Mouse (Mus musculus) heart, postnatal 4 days (tissue): Measurements from ENCODE around the gene Gm7029. TPM values are rescaled to one million over a fixed set of nuclear protein-coding genes. Genes with fewer than 3 reads are reported as not detected.
"Not testable (repeated sequence)": the region's sequence is repeated elsewhere in the genome, so short reads cannot be mapped to it uniquely, and the experiment has no call there.

Source experiments
- DNase-seq: peaks from one replicate; pipeline ENCODE4 v3.0.0; 2021
- total RNA-seq, 2 experiments: library from RNA; stranded (reverse); gene quantifications; 2 replicates each; pipeline ENCODE4 v1.2.3; 2021

Gm7029 gene
- not detected for total RNA-seq

DNA sequence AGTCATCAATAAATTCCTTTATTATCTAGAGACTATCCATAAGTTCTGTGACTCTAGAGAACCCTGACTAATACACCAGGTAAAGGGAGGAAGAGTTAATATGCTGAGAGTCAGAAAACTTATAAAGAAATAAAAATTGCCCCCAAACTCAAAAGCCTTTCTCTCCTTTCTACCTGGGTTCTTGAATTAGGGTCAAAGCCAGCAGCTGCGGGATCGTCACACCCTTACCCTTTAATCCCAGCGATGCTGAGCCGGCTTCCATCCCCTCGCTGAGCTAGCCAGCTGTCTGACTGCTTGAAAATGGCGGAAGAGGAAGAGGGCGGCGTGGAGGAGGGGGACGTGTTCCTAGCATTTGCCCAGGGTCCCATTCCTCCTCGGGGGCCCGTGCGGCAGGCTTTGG, at the start of gene Gm7029:
Gene Gm7029, plus strand, starts transcription at position 301 of the 400 bp plus-strand sequence.
- DNase-seq: not testable (repeated sequence)

GRCm38 (mm10) chr17:33824084-33824996, 49.3 kb upstream of the Gm7029 start, which contains the start of the genes Rps28 and Ndufa7:
Gene Rps28 (minus strand): TSS chr17:33824562.
Gene Ndufa7 (plus strand): TSS chr17:33824572.
- DNase-seq: peak; percentile 99

- DNase-seq: not testable (repeated sequence)
Observed at GRCm38 (mm10) chr17:33824997-33825330, 48.7 kb upstream of the Gm7029 start.

DNA sequence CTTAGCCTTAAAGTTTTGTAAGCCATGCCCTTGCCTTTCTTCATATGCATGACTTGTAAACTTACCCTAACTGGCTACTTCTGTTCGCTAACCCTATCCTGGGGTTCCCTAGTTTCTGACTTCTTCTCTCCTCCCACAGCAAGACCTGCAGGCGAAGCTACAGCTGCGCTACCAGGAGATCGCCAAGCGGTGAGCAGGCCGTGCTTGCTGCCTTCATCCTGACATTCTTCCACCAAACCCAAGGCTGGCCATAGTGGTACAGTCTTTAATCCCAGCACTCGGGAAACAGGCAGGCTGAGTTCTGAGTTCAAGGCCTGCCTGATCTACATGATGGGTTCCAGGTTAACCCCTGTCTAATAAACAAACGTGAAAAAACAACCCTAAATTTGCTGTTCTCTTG, 48.2 kb upstream of the Gm7029 start:
- DNase-seq: no peak

- DNase-seq: peak; percentile 87
Observed at GRCm38 (mm10) chr17:33826850-33827249, 46.8 kb upstream of the Gm7029 start.

DNA sequence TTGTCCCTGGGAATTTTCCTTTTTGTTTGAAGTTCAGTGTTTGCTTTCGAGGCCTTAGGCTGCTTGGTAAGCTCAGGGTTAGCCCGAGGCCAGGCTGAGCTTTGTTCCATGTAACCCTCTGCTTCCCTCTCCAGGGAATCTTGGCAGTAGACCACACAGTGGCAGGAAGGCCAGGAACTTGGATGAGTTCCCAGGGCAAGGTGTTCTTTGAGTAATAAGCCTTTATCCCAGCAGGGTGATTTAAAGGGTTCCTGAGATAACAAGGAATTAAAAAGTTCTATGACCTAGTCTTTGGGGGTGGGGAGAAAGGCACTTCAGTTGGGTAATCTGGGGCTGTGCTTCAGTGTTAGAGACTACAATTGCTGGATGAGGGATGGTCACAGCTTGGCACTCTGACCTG, 44.7 kb upstream of the Gm7029 start:
- DNase-seq: peak; percentile 86

GRCm38 (mm10) chr17:33829561-33829960, 44.1 kb upstream of the Gm7029 start:
- DNase-seq: no peak

DNA sequence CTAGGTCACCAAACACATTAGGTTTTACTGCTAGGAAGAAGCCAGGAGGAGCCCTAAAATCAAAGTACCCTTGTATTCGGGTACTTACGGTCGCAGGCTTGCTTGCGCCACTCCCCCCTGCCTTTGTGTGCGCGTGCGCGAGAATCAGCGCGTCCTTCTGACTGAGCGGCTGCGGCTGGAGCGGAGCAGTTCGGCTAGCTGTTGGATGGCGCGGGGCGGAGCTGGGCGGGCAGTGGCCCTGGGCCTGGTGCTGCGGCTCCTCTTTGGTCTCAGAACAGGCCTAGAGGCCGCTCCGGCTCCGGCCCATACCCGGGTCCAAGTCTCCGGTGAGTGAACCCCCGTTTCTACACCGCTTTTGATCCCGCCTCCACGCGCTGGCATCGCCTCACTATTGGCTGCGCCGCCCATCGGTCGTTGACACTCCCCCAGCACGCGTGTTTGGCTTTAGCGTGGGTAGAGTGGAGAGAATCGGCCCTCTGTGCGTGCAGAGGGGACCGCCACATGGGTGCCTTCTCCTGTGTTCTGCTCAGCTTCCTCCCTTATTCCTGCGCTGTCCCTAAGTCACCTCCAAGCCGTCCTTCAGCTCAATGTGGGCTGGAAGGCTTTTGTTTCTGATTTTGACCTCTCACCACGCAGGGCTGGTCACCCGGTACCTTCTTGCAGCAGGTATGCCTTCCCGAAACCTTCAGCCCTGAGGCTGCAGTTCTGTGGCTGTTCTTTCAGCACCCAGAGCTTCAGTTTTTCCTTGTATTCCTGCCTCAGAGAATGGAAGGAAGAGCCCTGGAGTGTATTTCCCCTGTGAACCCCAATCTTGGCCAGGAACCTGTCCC, 30.5 kb upstream of the Gm7029 start, which contains the start of gene Cd320:
Gene Cd320, plus strand, starts transcription at position 126 of the 830 bp plus-strand sequence.
- DNase-seq: peak; percentile 91

DNA sequence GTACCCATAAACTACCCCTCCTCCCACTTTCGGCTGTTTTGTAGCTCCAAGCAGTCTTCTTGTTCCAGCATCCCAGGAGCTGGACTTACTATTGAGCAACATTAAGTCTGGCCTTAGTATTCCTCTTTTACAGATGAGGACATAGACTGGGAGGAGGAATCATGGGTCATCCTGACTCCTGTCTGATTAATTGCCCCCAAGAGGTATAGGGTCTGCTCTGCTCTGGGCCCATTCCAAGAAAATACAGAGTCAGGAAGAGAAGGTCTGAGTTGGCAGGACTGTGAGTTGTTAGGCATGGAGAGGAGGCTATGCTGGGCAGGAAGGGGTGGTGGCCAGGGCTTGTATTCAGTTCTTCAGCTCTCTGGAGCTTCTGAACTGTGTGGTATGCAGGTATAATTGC, 29.4 kb upstream of the Gm7029 start:
- no peak for DNase-seq

- DNase-seq: no peak
Observed at GRCm38 (mm10) chr17:33848139-33848538, 25.5 kb upstream of the Gm7029 start.

DNA sequence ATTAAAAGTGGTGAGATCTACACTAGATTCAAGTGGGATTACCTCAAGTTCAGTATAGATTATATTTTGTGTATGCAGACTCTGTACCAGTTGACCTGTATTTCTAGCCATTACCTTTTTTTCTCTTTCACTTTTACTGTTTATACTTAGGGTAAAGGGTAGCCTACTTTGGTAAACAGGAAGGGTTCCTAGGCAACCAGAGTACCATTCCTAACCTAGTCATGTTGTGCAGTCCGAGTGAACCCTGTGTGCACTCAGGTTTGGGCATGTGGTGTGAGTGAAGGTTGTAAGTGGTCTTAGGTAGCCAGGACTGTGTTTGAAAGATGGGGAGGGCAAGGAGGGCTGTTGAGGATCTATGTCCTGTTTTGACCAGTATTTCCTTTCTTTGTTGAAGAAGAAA, 22.3 kb upstream of the Gm7029 start:
- DNase-seq: no peak

GRCm38 (mm10) chr17:33857816-33858215, 15.8 kb upstream of the Gm7029 start:
- DNase-seq: no peak

DNA sequence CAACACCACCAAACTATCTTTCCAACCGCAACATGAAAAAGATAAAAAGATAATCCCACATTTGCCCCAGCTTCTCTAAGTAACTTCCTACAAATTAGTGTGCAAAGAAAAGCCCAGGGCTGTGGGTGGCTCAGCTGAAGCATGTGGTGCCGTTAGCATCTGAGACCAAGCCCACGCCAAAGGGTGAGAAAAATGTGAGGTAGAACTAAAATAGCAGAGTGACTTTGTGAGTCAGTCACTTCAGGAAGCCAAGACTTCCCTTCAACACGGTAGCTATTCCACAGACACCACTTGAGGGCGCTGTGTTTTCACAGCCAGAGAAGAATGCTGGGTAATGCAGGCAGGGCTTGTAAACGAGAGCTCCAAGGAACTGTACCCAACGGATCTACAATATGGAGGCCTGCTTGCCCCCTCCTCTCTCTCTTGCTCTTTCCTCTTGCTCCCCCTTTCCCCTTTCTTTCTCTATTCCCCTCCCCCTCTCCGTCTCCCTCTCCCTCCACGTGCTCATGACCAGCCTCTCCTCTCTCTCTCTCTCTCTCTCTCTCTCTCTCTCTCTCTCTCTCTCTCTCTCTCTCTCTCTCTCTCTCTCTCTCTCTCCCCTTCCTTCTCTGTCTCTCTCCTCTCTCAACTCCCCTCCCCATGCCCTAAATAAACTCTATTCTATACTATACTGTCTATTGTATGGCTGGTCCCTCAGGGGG, 8.2 kb upstream of the Gm7029 start:
- peak; percentile 62 for DNase-seq

- no peak for DNase-seq
Observed at GRCm38 (mm10) chr17:33874411-33874810, 774 bp downstream of the Gm7029 start.

DNA sequence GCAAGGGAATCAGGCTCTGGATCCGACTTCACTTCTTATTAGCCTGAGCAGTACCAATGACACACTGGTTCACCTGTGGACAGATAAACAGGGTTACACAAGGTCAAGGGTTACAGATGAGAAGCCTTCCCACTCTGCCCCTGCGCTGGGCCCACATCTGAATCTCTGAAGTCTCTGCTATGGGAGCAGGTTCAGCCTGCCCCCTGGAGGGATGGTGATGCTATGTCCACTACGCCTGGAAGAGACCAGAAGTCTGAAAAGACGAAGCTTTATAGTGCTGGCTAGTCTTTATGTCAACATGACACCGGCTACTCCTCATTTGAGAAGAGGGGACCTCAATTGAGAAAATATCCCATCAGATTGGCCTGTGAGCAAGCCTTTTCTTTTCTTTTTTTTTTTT, 2.2 kb downstream of the Gm7029 start:
- DNase-seq: peak; percentile 41

- DNase-seq: not testable (repeated sequence)
Observed at GRCm38 (mm10) chr17:33884320-33884719, 10.7 kb downstream of the Gm7029 start.

DNA sequence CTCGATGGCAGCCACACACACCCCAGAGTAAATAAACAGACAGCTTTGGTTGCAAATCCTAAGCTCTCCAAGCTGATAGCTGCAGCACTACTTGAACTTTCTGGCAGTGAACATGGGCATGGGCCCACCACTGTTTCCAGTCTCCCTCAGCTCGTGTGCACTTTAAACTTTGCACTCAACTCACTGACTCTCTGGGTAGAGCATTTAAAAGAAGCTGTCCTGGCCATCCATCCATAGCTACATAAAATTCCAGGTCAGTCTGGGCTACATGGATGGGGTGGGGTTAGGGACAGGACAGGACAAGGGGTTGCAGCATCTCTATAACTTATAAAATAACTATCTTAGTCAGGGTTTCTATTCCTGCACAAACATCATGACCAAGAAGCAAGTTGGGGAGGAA, 14.2 kb downstream of the Gm7029 start:
- DNase-seq: not testable (repeated sequence)

GRCm38 (mm10) chr17:33888230-33888629, 14.6 kb downstream of the Gm7029 start:
- DNase-seq: not testable (repeated sequence)

GRCm38 (mm10) chr17:33889941-33890532, 16.4 kb downstream of the Gm7029 start:
- DNase-seq: not testable (repeated sequence)

GRCm38 (mm10) chr17:33890533-33891059, 17.0 kb downstream of the Gm7029 start, which contains the start of gene Kifc1:
Gene Kifc1 (minus strand): TSS chr17:33890661.
- peak; percentile 100 for DNase-seq

DNA sequence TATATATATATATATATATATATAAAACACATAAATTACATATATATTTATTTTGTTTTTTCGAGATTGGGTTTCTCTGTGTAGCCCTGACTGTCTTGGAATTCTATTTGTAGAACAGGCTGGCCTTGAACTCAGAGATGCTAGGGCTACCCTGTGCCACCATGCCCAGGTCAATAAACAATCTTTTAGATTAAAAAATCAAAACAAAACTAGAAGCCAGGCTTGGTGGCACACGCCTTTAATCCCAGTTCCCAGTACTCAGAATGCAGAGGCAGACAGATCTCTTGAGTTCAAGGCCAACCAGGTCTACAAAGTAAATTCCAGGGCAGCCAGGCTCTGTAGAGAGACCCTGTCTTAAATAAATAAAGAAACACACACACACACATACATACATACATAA, 17.7 kb downstream of the Gm7029 start:
- DNase-seq: no peak

GRCm38 (mm10) chr17:33891892-33892291, 18.3 kb downstream of the Gm7029 start:
- not testable (repeated sequence) for DNase-seq
